Mouse (Mus musculus) kidney, embryonic 16.5 days (tissue): ENCODE measurements around the gene Mpzl3. TPM values are rescaled to one million over a fixed set of nuclear protein-coding genes. Genes with fewer than 3 reads are reported as not detected.

ENCODE experiments used
- ATAC-seq: fragments of 200-750 bp; cut with Nextera tagmentation; 2 replicates; pipeline ENCODE4 v1.8.0; 2017; ENCODE audit warnings: moderate TSS enrichment; ENCODE audit not compliant: low FRiP score, low TSS enrichment
- H3K27ac ChIP-seq: fragments of 300-500 bp; sonication (generic); 2 replicates; pipeline ENCODE4 v1.5.1; 2014; ENCODE audit warnings: low read length
- H3K27me3 ChIP-seq: fragments of 300-500 bp; sonication (generic); 2 replicates; pipeline ENCODE4 v1.6.1; 2014; ENCODE audit warnings: low read length, control low read depth, mixed read lengths; ENCODE audit not compliant: insufficient read depth
- H3K36me3 ChIP-seq: fragments of 300-500 bp; sonication (generic); 2 replicates; pipeline ENCODE4 v1.6.1; 2014; ENCODE audit warnings: low read length, control low read depth, mixed read lengths; ENCODE audit not compliant: insufficient read depth
- H3K4me1 ChIP-seq: fragments of 300-500 bp; sonication (generic); 2 replicates; pipeline ENCODE4 v1.6.1; 2014; ENCODE audit warnings: low read length, control low read depth, mixed read lengths; ENCODE audit not compliant: insufficient read depth
- H3K4me2 ChIP-seq: fragments of 300-500 bp; sonication (generic); replicated peaks from 2 replicates; pipeline ENCODE4 v1.6.1; 2014; ENCODE audit warnings: low read depth, low read length
- H3K4me3 ChIP-seq: fragments of 300-500 bp; sonication (generic); 2 replicates; pipeline ENCODE4 v1.5.1; 2014; ENCODE audit warnings: mild to moderate bottlenecking, low read length
- H3K9ac ChIP-seq: fragments of 300-500 bp; sonication (generic); replicated peaks from 2 replicates; pipeline ENCODE4 v1.6.1; 2014; ENCODE audit warnings: low read length
- H3K9me3 ChIP-seq: fragments of 300-500 bp; sonication (generic); 2 replicates; pipeline ENCODE4 v1.6.1; 2016; ENCODE audit warnings: low read length, control low read depth
- WGBS: fragments of 180-500 bp; shearing (Covaris S2); extraction: QIAGEN DNeasy Blood & Tissue Kit; methylation state at CpG from one replicate; pipeline ENCODE4 v1.1.7; 2014; 5-methylcytosine and 5-hydroxymethylcytosine counted together
- polyA plus RNA-seq: library from polyadenylated mRNA; unstranded; fragments of >200 nt; fragmentation: Nextera tagmentation; extraction: Ambion mirVana; gene quantifications from 2 replicates; pipeline ENCODE4 v1.2.1, GENCODE M21; 2015

Mpzl3 gene
- polyA plus RNA-seq, 1 experiment from 2014 or later: 3.7 TPM

DNA sequence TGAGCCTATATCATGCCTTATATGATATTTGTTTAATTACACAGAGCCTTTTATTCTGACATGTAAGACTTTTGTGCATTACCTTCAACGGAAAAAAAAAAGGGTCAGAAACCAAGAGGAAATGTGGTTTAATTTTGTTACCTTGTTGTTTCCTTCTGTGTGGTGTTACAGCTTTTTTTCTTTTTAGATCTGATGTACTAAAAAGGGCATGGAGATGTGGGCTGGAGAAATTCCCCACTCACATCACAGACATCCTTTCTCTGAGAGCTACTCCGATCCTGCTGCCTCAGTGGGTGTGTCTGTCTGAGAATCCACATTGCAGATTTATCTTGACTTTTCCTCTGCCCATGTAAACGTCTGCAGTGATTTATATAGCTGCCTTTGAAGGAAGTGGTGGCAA is 7.7 kb downstream of the Mpzl3 start:
- Histone ChIP-seq H3K4me2 (no peak overlapping the region), H3K36me3 (no peaks in the 10 kb centered on the region), H3K9me3 (no peaks in the 10 kb centered on the region), H3K27ac (no peak overlapping the region), H3K27me3 (no peaks in the 10 kb centered on the region; the same call in 1 of the 2 replicates), H3K4me1 (no peaks in the 10 kb centered on the region), H3K4me3 (no peak overlapping the region), H3K9ac (no peak overlapping the region)
- 57% methylated on average over 3 of the region's 3 CpGs for WGBS
- ATAC-seq: no peak

DNA sequence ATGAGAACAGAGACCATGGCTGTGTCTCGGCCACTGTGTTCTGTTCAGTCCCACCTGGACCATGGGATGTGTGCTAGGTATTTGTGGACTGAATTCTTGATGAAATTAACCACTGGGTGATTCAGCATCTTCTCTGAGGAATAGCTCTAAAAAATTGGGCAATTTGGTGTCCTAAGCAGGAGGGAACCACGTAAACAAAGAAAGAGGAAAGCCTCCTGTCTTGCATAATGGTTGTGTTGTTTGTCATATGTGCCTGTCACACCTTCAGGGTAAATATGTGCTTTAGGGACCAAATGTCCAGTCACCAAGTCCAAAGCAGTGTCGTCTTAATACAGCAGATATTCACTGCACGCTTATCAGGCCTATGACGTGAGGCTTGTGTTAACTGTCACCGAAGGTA is 9.4 kb downstream of the Mpzl3 start:
- Histone ChIP-seq H3K9ac (no peak overlapping the region), H3K4me1 (no peaks in the 10 kb centered on the region), H3K9me3 (no peaks in the 10 kb centered on the region), H3K36me3 (no peaks in the 10 kb centered on the region), H3K4me2 (no peak overlapping the region), H3K27me3 (no peaks in the 10 kb centered on the region; the same call in 1 of the 2 replicates), H3K27ac (no peak overlapping the region), H3K4me3 (no peak overlapping the region)
- 69% methylated on average over 6 of the region's 6 CpGs for WGBS
- ATAC-seq: no peak

DNA sequence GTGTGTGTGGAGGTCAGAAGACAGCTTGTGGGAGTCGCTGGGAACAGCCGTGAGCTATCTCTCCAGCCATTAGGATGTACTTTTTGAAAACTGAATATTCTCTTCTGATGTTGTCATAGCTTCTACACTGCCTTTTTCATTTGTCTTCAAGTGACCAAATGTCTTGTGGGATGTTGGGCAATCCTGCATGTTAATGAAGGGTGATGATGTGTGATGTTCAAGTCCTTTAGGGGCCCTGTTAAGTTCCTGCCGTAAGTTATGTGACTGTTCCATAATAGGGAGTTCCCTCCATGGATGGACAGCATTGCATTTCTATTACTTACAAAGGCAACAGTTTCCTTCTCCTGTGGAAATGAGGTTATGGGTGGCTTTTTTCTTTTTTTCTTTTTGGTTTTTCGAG is 11.7 kb downstream of the Mpzl3 start:
- H3K9me3 ChIP-seq: no peaks in the 10 kb centered on the region
- no peak overlapping the region for H3K9ac ChIP-seq
- 76% methylated on average over 4 of the region's 4 CpGs for WGBS
- H3K27ac ChIP-seq: no peak overlapping the region
- H3K27me3 ChIP-seq: no peaks in the 10 kb centered on the region
- no peak for ATAC-seq
- H3K4me1 ChIP-seq: no peaks in the 10 kb centered on the region
- H3K4me3 ChIP-seq: no peak overlapping the region
- no peaks in the 10 kb centered on the region for H3K36me3 ChIP-seq
- H3K4me2 ChIP-seq: no peak overlapping the region

DNA sequence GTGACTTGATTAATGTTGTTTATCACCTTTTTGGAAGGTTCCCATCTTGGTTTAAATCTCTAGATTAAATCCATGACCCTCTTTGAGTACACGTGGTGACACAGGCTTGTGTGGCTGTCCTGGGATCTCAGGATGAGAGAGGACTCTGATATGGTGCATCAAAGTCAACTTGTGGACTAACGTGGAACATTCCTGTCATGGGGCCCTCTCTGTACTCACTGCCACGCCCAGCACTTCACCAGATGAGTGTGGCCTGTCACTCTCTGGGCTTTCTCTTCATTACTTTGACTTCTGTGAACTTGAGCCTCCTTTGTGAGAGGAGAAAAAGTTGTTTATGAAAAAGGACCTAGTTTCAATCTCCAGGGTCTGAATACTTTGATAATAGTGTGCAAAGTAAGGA is 16.8 kb downstream of the Mpzl3 start:
- no peak for ATAC-seq
- 64% methylated on average over 3 of the region's 3 CpGs for WGBS
- H3K4me2 ChIP-seq: no peak overlapping the region
- H3K9me3 ChIP-seq: no peaks in the 10 kb centered on the region
- H3K9ac ChIP-seq: no peak overlapping the region
- no peaks in the 10 kb centered on the region for H3K4me1 ChIP-seq
- H3K36me3 ChIP-seq: no peaks in the 10 kb centered on the region
- no peaks in the 10 kb centered on the region for H3K27me3 ChIP-seq
- no peak overlapping the region for H3K4me3 ChIP-seq
- no peak overlapping the region for H3K27ac ChIP-seq

DNA sequence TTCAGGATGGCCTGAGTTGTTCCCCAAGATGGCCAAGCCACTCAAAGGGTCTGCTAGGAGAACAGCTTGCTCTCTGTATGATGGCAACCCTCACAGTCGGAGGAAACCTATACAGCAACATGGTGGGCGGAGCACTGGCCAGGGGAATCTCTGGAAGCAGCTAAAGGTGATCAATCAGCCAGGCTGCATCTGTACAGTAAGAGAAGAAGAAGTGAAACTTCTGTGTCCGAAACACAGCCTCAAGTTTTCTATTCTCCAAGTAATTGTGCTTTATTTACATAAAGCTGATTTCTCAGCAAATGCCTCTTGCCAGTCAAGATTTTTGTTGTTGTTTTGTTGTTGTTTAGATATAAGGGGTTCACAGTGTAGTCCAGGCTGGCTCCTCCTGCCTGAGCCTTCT is 22.9 kb downstream of the Mpzl3 start:
- no peak overlapping the region for H3K4me2 ChIP-seq
- no peaks in the 10 kb centered on the region for H3K36me3 ChIP-seq
- 0 out of 2 replicates have a peak, but pooled peaks cover 4% of the 10 kb centered on the region for H3K27me3 ChIP-seq
- no peaks in the 10 kb centered on the region for H3K9me3 ChIP-seq
- H3K9ac ChIP-seq: no peak overlapping the region
- WGBS: 59% methylated on average over 3 of the region's 3 CpGs
- no peaks in the 10 kb centered on the region for H3K4me1 ChIP-seq
- H3K27ac ChIP-seq: no peak overlapping the region
- H3K4me3 ChIP-seq: no peak overlapping the region
- no peak for ATAC-seq

DNA sequence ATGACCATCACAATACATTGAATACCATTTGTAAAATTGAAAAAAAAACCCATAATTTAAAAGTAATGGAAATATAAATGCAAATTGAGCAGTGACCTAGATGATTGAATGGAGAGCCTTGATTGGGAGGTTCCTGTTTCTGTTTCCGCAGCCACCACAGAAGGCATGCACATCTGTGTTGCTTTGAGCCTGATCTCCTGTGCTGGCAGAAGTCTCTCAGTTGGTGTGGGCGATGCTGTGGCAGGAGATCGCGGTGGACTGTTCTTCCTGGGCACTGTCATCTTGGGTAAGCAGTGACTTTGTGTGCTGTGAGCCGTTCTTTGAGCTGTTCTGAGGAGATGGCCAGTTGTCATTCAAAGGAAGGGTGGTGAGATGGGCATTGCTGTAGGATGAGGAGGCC is 24.0 kb downstream of the Mpzl3 start, which contains the start of gene Jaml:
Gene Jaml (plus strand): TSS at position 173 of the 400 bp plus-strand sequence.
- no peaks in the 10 kb centered on the region for H3K4me1 ChIP-seq
- 88% methylated on average over 5 of the region's 5 CpGs for WGBS
- ATAC-seq: no peak
- H3K4me3 ChIP-seq: no peak within 1 kb of the TSS
- H3K9me3 ChIP-seq: no peaks in the 10 kb centered on the region
- 0 out of 2 replicates have a peak, but pooled peaks cover 4% of the 10 kb centered on the region for H3K27me3 ChIP-seq
- H3K4me2 ChIP-seq: no peak within 1 kb of the TSS
- no peak within 1 kb of the TSS for H3K9ac ChIP-seq
- no peak within 1 kb of the TSS for H3K27ac ChIP-seq
- H3K36me3 ChIP-seq: no peaks in the 10 kb centered on the region

GRCm38 (mm10) chr9:45083132-45083531 is 28.1 kb downstream of the Mpzl3 start:
- no peak for ATAC-seq

GRCm38 (mm10) chr9:45084556-45084955 is 29.6 kb downstream of the Mpzl3 start:
- Histone ChIP-seq H3K36me3 (no peaks in the 10 kb centered on the region), H3K9ac (no peak overlapping the region), H3K27ac (no peak overlapping the region), H3K4me1 (no peaks in the 10 kb centered on the region), H3K4me3 (no peak overlapping the region), H3K4me2 (no peak overlapping the region), H3K9me3 (no peaks in the 10 kb centered on the region), H3K27me3 (no peaks in the 10 kb centered on the region)
- WGBS: 65% methylated on average over 5 of the region's 5 CpGs
- ATAC-seq: no peak

More at GRCm38 (mm10) chr9:45083132-45083531, 28.1 kb downstream of the Mpzl3 start:
- Histone ChIP-seq H3K4me3 (no peak overlapping the region), H3K4me1 (no peaks in the 10 kb centered on the region), H3K4me2 (no peak overlapping the region), H3K9me3 (no peaks in the 10 kb centered on the region), H3K9ac (no peak overlapping the region), H3K27me3 (0 out of 2 replicates have a peak, but pooled peaks cover 4% of the 10 kb centered on the region), H3K36me3 (no peaks in the 10 kb centered on the region), H3K27ac (no peak overlapping the region)
- 89% methylated on average over 3 of the region's 3 CpGs for WGBS

GRCm38 (mm10) chr9:45085741-45086690 is 31.0 kb downstream of the Mpzl3 start:
- H3K9me3 ChIP-seq: no peaks in the 10 kb centered on the region
- H3K4me1 ChIP-seq: no peaks in the 10 kb centered on the region
- no peak overlapping the region for H3K9ac ChIP-seq
- H3K4me2 ChIP-seq: no peak overlapping the region
- WGBS: 82% methylated on average over 12 of the region's 12 CpGs
- H3K27ac ChIP-seq: no peak overlapping the region
- H3K36me3 ChIP-seq: no peaks in the 10 kb centered on the region
- no peaks in the 10 kb centered on the region for H3K27me3 ChIP-seq
- ATAC-seq: no peak
- H3K4me3 ChIP-seq: no peak overlapping the region

GRCm38 (mm10) chr9:45088040-45088439 is 33.1 kb downstream of the Mpzl3 start:
- no peak for ATAC-seq
- Histone ChIP-seq H3K4me1 (no peaks in the 10 kb centered on the region), H3K36me3 (no peaks in the 10 kb centered on the region), H3K27ac (no peak overlapping the region), H3K9me3 (no peaks in the 10 kb centered on the region), H3K4me3 (no peak overlapping the region), H3K9ac (no peak overlapping the region), H3K4me2 (no peak overlapping the region), H3K27me3 (no peaks in the 10 kb centered on the region)
